In genomic region chr5:129008412-129008826, GRCm38 (mm10) we compare ENCODE assay signal across 8 mouse cellular contexts. TPM values are rescaled to one million over a fixed set of nuclear protein-coding genes. Genes with fewer than 3 reads are reported as not detected.
DNase-seq lines count a peak whose midpoint lies in the region; ATAC-seq lines count a peak whose summit lies in the region.

Stx2 (minus strand) TSS chr5:129008574.

- 0 out of 2 replicates have a peak within 1 kb of the TSS, but pooled peaks have one; percentile 3 for H3K27ac ChIP-seq in hindbrain, embryonic 14.5 days

- peaks cover 8% of the 10 kb centered on the region; the same call in 1 of the 2 replicates for H3K36me3 ChIP-seq in hindbrain, embryonic 14.5 days (replicated peaks; ENCODE audit: control insufficient read depth, insufficient read depth)

- peak; percentile 62 for DNase-seq in WW6 (ENCODE audit: low read depth, low spot score)
- DNase-seq in cerebellum, postnatal 36 days: peak; percentile 85 to 92
- peak; percentile 91 to 92 for DNase-seq in frontal cortex, postnatal 36 days (ENCODE audit: low spot score in 2 of 2)
- peak; percentile 80 for DNase-seq in hindbrain, embryonic 14.5 days (ENCODE audit: low spot score)
- DNase-seq in layer of hippocampus, postnatal 36 days: peak; percentile 91 to 92
- peak; percentile 90 for DNase-seq in lung, postnatal 25 days (ENCODE audit: low spot score)
- DNase-seq in retina, adult 2 months (ENCODE audit: low read depth, low spot score): peak; percentile 70
- DNase-seq in thymus, postnatal 25 days: peak; percentile 93

- peaks cover 17% of the 10 kb centered on the region for H3K4me1 ChIP-seq in hindbrain, embryonic 14.5 days (replicated peaks; ENCODE audit: control insufficient read depth, insufficient read depth, low read length)

- WGBS in hindbrain, embryonic 14.5 days: under 1% methylated on average over 37 of the region's 39 CpGs

- peak; percentile 88 for ATAC-seq in hindbrain, embryonic 14.5 days (ENCODE audit: low FRiP score)

- H3K9ac ChIP-seq in hindbrain, embryonic 14.5 days: peak within 1 kb of the TSS; percentile 68

- H3K4me3 ChIP-seq in hindbrain, embryonic 14.5 days (replicated peaks; ENCODE audit: low read length): peak within 1 kb of the TSS; percentile 54

- H3K4me2 ChIP-seq in hindbrain, embryonic 14.5 days (replicated peaks): peak within 1 kb of the TSS; percentile 51

- H3K9me3 ChIP-seq in hindbrain, embryonic 14.5 days (ENCODE audit: control insufficient read depth, low read length): no peaks in the 10 kb centered on the region

- H3K27me3 ChIP-seq in hindbrain, embryonic 14.5 days (ENCODE audit: control insufficient read depth, insufficient read depth, low read length): no peaks in the 10 kb centered on the region

RNA-seq across cellular contexts. Expression of gene Stx2, which starts in this region (rescaled TPM):
- polyA plus RNA-seq in hindbrain, embryonic 14.5 days (2014; fragmentation: Nextera tagmentation; extraction: Ambion mirVana): 15.0 and 15.2 TPM in 2 replicates
- total RNA-seq in layer of hippocampus, postnatal 36 days (2021): 10 to 100 TPM; 25.3 to 38.0 TPM

Comparison
In these comparisons a context has a peak if more than half of its experiments do, and no peak if none do; other contexts are left out.
1. Peak in every context shown above with its lines: DNase-seq, ATAC-seq, H3K4me3 ChIP-seq and H3K27ac ChIP-seq.